Mouse (Mus musculus) MEL (cell line): ENCODE results near the gene Xpo1. TPM values are rescaled to one million over a fixed set of nuclear protein-coding genes. Genes with fewer than 3 reads are reported as not detected.

Source experiments
- DNase-seq: peaks from one replicate; pipeline ENCODE4 v3.0.0; 2011; ENCODE audit warnings: low read depth, low spot score
- H3K27ac ChIP-seq: 2 replicates; pipeline ENCODE4 v1.5.1; 2012; ENCODE audit warnings: low read depth, mild to moderate bottlenecking, control low read depth, low read length, moderate library complexity; ENCODE audit not compliant: control insufficient read depth
- H3K27me3 ChIP-seq, 2 experiments: fragments of 150-350 bp in 1 of 2; sonication (generic) in 1 of 2; 2 replicates each; pipeline ENCODE4 v1.6.1; 2012; ENCODE audit warnings: low read length in 2 of 2, mild to moderate bottlenecking in 2 of 2, improper control_type of control experiment in 1 of 2, moderate library complexity in 1 of 2; ENCODE audit not compliant: insufficient read depth in 2 of 2, control insufficient read depth in 1 of 2
- H3K36me3 ChIP-seq, 2 experiments: 2 replicates each; pipeline ENCODE4 v1.6.1; 2012 to 2014; ENCODE audit warnings: low read length in 2 of 2, improper control_type of control experiment in 1 of 2, inconsistent platforms in 1 of 2, mild to moderate bottlenecking in 1 of 2; ENCODE audit not compliant: insufficient read depth in 2 of 2, control insufficient read depth in 1 of 2
- H3K4me1 ChIP-seq, 2 experiments: fragments of 150-350 bp in 1 of 2; sonication (generic) in 1 of 2; 2 replicates each; pipeline ENCODE4 v1.6.1; 2012; ENCODE audit warnings: low read length in 2 of 2, improper control_type of control experiment in 1 of 2, mild to moderate bottlenecking in 1 of 2; ENCODE audit not compliant: insufficient read depth in 2 of 2, control insufficient read depth in 1 of 2
- H3K4me3 ChIP-seq, 2 experiments: fragments of 150-350 bp in 1 of 2; sonication (generic) in 1 of 2; 2 replicates each; pipeline ENCODE4 v1.5.1; 2012; ENCODE audit warnings: low read depth in 2 of 2, low read length in 2 of 2, mild to moderate bottlenecking in 2 of 2, moderate library complexity in 2 of 2, control low read depth in 1 of 2, improper control_type of control experiment in 1 of 2; ENCODE audit not compliant: control insufficient read depth in 1 of 2, insufficient read depth in 1 of 2
- H3K79me2 ChIP-seq: 2 replicates; pipeline ENCODE4 v1.6.1; 2012; ENCODE audit warnings: mild to moderate bottlenecking, low read length, moderate library complexity; ENCODE audit not compliant: control insufficient read depth, poor library complexity, insufficient read depth
- H3K9ac ChIP-seq: 2 replicates; pipeline ENCODE4 v1.6.1; 2012; ENCODE audit warnings: low read depth, mild to moderate bottlenecking, control low read depth, low read length, moderate library complexity; ENCODE audit not compliant: control insufficient read depth, poor library complexity, severe bottlenecking
- H3K9me3 ChIP-seq: fragments of 150-350 bp; sonication (generic); replicated peaks from 2 replicates; pipeline ENCODE4 v1.6.1; 2012; ENCODE audit warnings: mild to moderate bottlenecking, low read length, improper control_type of control experiment, moderate library complexity; ENCODE audit not compliant: insufficient read depth
- BHLHE40 ChIP-seq: IDR thresholded peaks from 2 replicates; pipeline ENCODE4 v1.6.1; 2012; ENCODE audit warnings: low read depth, mild to moderate bottlenecking, inconsistent platforms, low read length, improper control_type of control experiment, borderline replicate concordance
- CHD1 ChIP-seq: IDR thresholded peaks from 2 replicates; pipeline ENCODE4 v1.6.1; 2012; ENCODE audit warnings: low read depth, mild to moderate bottlenecking, inconsistent platforms, low read length, improper control_type of control experiment
- CHD2 ChIP-seq: IDR thresholded peaks from 2 replicates; pipeline ENCODE4 v1.6.1; 2011; ENCODE audit warnings: low read length, improper control_type of control experiment
- E2F4 ChIP-seq: IDR thresholded peaks from 2 replicates; pipeline ENCODE4 v1.6.1; 2011; ENCODE audit warnings: low read depth, low read length, improper control_type of control experiment, borderline replicate concordance
- EP300 ChIP-seq, 2 experiments: IDR thresholded peaks; 2 replicates each; pipeline ENCODE4 v1.6.1; 2011; ENCODE audit warnings: improper control_type of control experiment in 2 of 2, low read length in 2 of 2, low read depth in 1 of 2, mild to moderate bottlenecking in 1 of 2
- ETS1 ChIP-seq: IDR thresholded peaks from 2 replicates; pipeline ENCODE4 v1.6.1; 2012; ENCODE audit warnings: low read depth, mild to moderate bottlenecking, inconsistent platforms, low read length, improper control_type of control experiment, moderate library complexity
- KAT2A ChIP-seq: conservative IDR thresholded peaks from 2 replicates; pipeline ENCODE4 v1.6.1; 2012; ENCODE audit warnings: low read depth, low read length, improper control_type of control experiment, inconsistent platforms
- MAFK ChIP-seq: IDR thresholded peaks from 2 replicates; pipeline ENCODE4 v1.6.1; 2011; ENCODE audit warnings: low read depth, mild to moderate bottlenecking, low read length, improper control_type of control experiment, borderline replicate concordance
- MAX ChIP-seq: IDR thresholded peaks from 2 replicates; pipeline ENCODE4 v1.6.1; 2011; ENCODE audit warnings: low read length, improper control_type of control experiment
- MAZ ChIP-seq: IDR thresholded peaks from 2 replicates; pipeline ENCODE4 v1.6.1; 2012; ENCODE audit warnings: low read depth, mild to moderate bottlenecking, inconsistent platforms, low read length, improper control_type of control experiment
- MXI1 ChIP-seq: IDR thresholded peaks from 2 replicates; pipeline ENCODE4 v1.6.1; 2011; ENCODE audit warnings: mild to moderate bottlenecking, low read depth, low read length, improper control_type of control experiment
- NRF1 ChIP-seq: IDR thresholded peaks from 2 replicates; pipeline ENCODE4 v1.6.1; 2014; ENCODE audit warnings: low read depth, mild to moderate bottlenecking, inconsistent platforms, low read length, improper control_type of control experiment, moderate library complexity; ENCODE audit not compliant: poor library complexity, insufficient read depth, severe bottlenecking
- POLR2A ChIP-seq, 2 experiments: IDR thresholded peaks; 2 replicates each; pipeline ENCODE4 v1.6.1; 2011 to 2012; ENCODE audit warnings: low read length in 2 of 2, mild to moderate bottlenecking in 2 of 2, control low read depth in 1 of 2, improper control_type of control experiment in 1 of 2, low read depth in 1 of 2, moderate library complexity in 1 of 2; ENCODE audit not compliant: control insufficient read depth in 1 of 2, insufficient read depth in 1 of 2, poor library complexity in 1 of 2
- POLR2AphosphoS5 ChIP-seq: IDR thresholded peaks from 2 replicates; pipeline ENCODE4 v1.6.1; 2012; ENCODE audit warnings: low read depth, borderline replicate concordance, mild to moderate bottlenecking, inconsistent platforms, low read length, moderate library complexity, mixed read lengths
- RAD21 ChIP-seq: IDR thresholded peaks from 2 replicates; pipeline ENCODE4 v1.6.1; 2011; ENCODE audit warnings: mild to moderate bottlenecking, low read depth, low read length, improper control_type of control experiment
- RCOR1 ChIP-seq: IDR thresholded peaks from 2 replicates; pipeline ENCODE4 v1.6.1; 2012; ENCODE audit warnings: low read depth, mild to moderate bottlenecking, inconsistent platforms, low read length, improper control_type of control experiment
- SIN3A ChIP-seq: IDR thresholded peaks from 2 replicates; pipeline ENCODE4 v1.6.1; 2012; ENCODE audit warnings: low read length, improper control_type of control experiment, inconsistent platforms
- SMC3 ChIP-seq: IDR thresholded peaks from 2 replicates; pipeline ENCODE4 v1.6.1; 2011; ENCODE audit warnings: low read depth, low read length, improper control_type of control experiment
- TAL1 ChIP-seq: IDR thresholded peaks from 2 replicates; pipeline ENCODE4 v1.6.1; 2012; ENCODE audit warnings: mild to moderate bottlenecking, inconsistent platforms, low read length, moderate library complexity, mixed read lengths
- TBP ChIP-seq: IDR thresholded peaks from 2 replicates; pipeline ENCODE4 v1.8.0; 2011; ENCODE audit warnings: low read depth, low read length, improper control_type of control experiment
- TCF12 ChIP-seq: IDR thresholded peaks from 2 replicates; pipeline ENCODE4 v1.6.1; 2014; ENCODE audit warnings: low read depth, mild to moderate bottlenecking, inconsistent platforms, low read length, improper control_type of control experiment, moderate library complexity
- UBTF ChIP-seq: IDR thresholded peaks from 2 replicates; pipeline ENCODE4 v1.6.1; 2012; ENCODE audit warnings: low read depth, mild to moderate bottlenecking, inconsistent platforms, low read length, improper control_type of control experiment, moderate library complexity, borderline replicate concordance; ENCODE audit not compliant: insufficient read depth
- ZC3H11A ChIP-seq: IDR thresholded peaks from 2 replicates; pipeline ENCODE4 v1.6.1; 2012; ENCODE audit warnings: low read depth, mild to moderate bottlenecking, inconsistent platforms, low read length, improper control_type of control experiment
- ZMIZ1 ChIP-seq: IDR thresholded peaks from 2 replicates; pipeline ENCODE4 v1.6.1; 2012; ENCODE audit warnings: low read depth, mild to moderate bottlenecking, inconsistent platforms, low read length, improper control_type of control experiment, moderate library complexity
- polyA plus RNA-seq, 2 experiments: library from polyadenylated mRNA; stranded (reverse) in 1 of 2; unstranded in 1 of 2; fragments of >175 nt in 1 of 2; fragments of >200 nt in 1 of 2; gene quantifications; 2 replicates each; pipeline versions ENCODE4 v1.2.1 to v1.2.4; 2012; ENCODE audit warnings: low replicate concordance in 2 of 2, low read depth in 1 of 2; ENCODE audit not compliant: insufficient read length in 2 of 2, insufficient read depth in 1 of 2, missing spikeins in 1 of 2
- total RNA-seq: library from RNA; depleted of rRNA; stranded (reverse); fragments of 300-350 nt; gene quantifications from 2 replicates; pipeline ENCODE4 v1.2.3, GENCODE M21; 2012

Gene Xpo1
- total and polyA plus RNA-seq, 3 experiments = 95.0 to 276 (median 119) TPM

- no peak overlapping the region for H3K4me3 ChIP-seq
- H3K9me3 ChIP-seq = no peaks in the 10 kb centered on the region
- no peak for TF ChIP-seq CHD1
- no peak for TF ChIP-seq POLR2A (IDR thresholded peaks at IDR 0.05; ENCODE audit: control insufficient read depth in 1 of 2, insufficient read depth in 1 of 2, low read depth in 1 of 2, low read length in 2 of 2, poor library complexity in 1 of 2)
- no peak for TF ChIP-seq CHD2
- no peak for TF ChIP-seq KAT2A
- TF ChIP-seq NRF1 = no peak
- TF ChIP-seq MXI1 = no peak
- no peak for TF ChIP-seq EP300 (IDR thresholded peaks at IDR 0.05; ENCODE audit: low read depth in 1 of 2, low read length in 2 of 2)
- no peak for TF ChIP-seq MAX
- TF ChIP-seq MAZ = no peak
- TF ChIP-seq ETS1 = no peak
- no peak for TF ChIP-seq ZC3H11A
- no peak for TF ChIP-seq BHLHE40
- TF ChIP-seq POLR2AphosphoS5 = no peak
- no peak for TF ChIP-seq TBP
- TF ChIP-seq TAL1 = no peak
- TF ChIP-seq UBTF = no peak
- H3K4me1 ChIP-seq = no peaks in the 10 kb centered on the region
- H3K27ac ChIP-seq = no peak overlapping the region
- no peak for DNase-seq
- H3K9ac ChIP-seq = no peak overlapping the region
- H3K27me3 ChIP-seq = peaks cover 5 to 8% of the 10 kb centered on the region in 2 experiments; a peak in 3 of 4 replicates
- no peaks in the 10 kb centered on the region for H3K79me2 ChIP-seq
- no peaks in the 10 kb centered on the region for H3K36me3 ChIP-seq
Observed at GRCm38 (mm10) chr11:23217430-23217829, 38.4 kb upstream of the Xpo1 start.

- Histone ChIP-seq H3K9ac (peak overlapping the region; percentile 37; the same call in 1 of the 2 replicates), H3K36me3 (peaks cover 0 to 10% of the 10 kb centered on the region in 2 experiments; a peak in 2 of 4 replicates), H3K27ac (no peak overlapping the region), H3K4me1 (peaks cover 0 to 9% of the 10 kb centered on the region in 2 experiments; a peak in 2 of 4 replicates), H3K9me3 (no peaks in the 10 kb centered on the region)
- peak; percentile 64 for DNase-seq
- TF ChIP-seq SIN3A = 0 out of 2 replicates have a peak, but pooled peaks have one; percentile 13
- peak; percentile 31 to 39; a peak in 1 of 4 replicates for TF ChIP-seq EP300 (IDR thresholded peaks at IDR 0.05; ENCODE audit: low read depth in 1 of 2, low read length in 2 of 2)
- no peak for TF ChIP-seq ZMIZ1
- no peak for TF ChIP-seq E2F4
- TF ChIP-seq TCF12 = 0 out of 2 replicates have a peak, but pooled peaks have one; percentile 13
- no peak for TF ChIP-seq SMC3
- no peak for TF ChIP-seq RAD21
- peak; percentile 31; the same call in 1 of the 2 replicates for TF ChIP-seq RCOR1
- no peak for TF ChIP-seq TAL1
- TF ChIP-seq UBTF = no peak
- no peak for TF ChIP-seq MAFK
- TF ChIP-seq, all 39 proteins: peak for 4
- Histone ChIP-seq H3K4me3 (no peak overlapping the region), H3K79me2 (no peaks in the 10 kb centered on the region), H3K27me3 (peaks cover 0 to 1% of the 10 kb centered on the region in 2 experiments; a peak in 2 of 4 replicates)
Observed at GRCm38 (mm10) chr11:23236015-23236414, 19.8 kb upstream of the Xpo1 start.
